Mouse (Mus musculus): Measurements from ENCODE around the gene Syn3. TPM values are rescaled to one million over a fixed set of nuclear protein-coding genes. Genes with fewer than 3 reads are reported as not detected.

The Syn3 gene
- polyA plus RNA-seq, 1 experiment from 2014 or later, result 24.8 TPM

DNA sequence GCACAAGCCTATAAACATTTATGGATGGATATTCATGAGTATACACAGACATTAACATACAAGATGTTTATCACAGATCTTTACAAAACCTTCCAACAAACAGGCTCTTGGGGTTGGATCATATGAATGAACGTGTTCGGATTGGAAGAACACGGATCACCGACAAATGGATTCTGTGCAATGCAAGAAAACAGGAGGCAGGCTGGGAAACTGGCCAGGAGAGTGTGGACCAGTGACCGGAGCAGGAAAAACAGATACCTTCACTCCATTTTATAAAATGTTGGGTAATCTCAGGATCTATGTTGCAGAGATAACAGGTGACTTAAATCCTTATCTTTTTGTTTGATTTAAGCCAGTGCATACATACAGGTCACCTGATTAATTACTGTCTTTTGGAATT is 178.5 kb downstream of the Syn3 start:
- no peak for ATAC-seq
- Histone ChIP-seq H3K4me1 (replicated peaks; ENCODE audit: control insufficient read depth, insufficient read depth, low read length) (peaks cover 28% of the 10 kb centered on the region), H3K4me3 (replicated peaks; ENCODE audit: low read length) (no peak overlapping the region), H3K9ac (replicated peaks; ENCODE audit: low read depth, low read length) (no peak overlapping the region), H3K4me2 (ENCODE audit: low read length) (no peak overlapping the region), H3K36me3 (ENCODE audit: control insufficient read depth, insufficient read depth) (no peaks in the 10 kb centered on the region), H3K27me3 (replicated peaks; ENCODE audit: control insufficient read depth, insufficient read depth, low read length) (no peaks in the 10 kb centered on the region), H3K9me3 (ENCODE audit: control insufficient read depth, low read length) (no peaks in the 10 kb centered on the region), H3K27ac (ENCODE audit: low read length) (no peak overlapping the region)
- 51% methylated on average over 5 of the region's 5 CpGs for WGBS

GRCm38 (mm10) chr10:86319526-86319925 is 179.2 kb downstream of the Syn3 start:
- Histone ChIP-seq H3K4me2 (ENCODE audit: low read length) (no peak overlapping the region), H3K27me3 (replicated peaks; ENCODE audit: control insufficient read depth, insufficient read depth, low read length) (no peaks in the 10 kb centered on the region), H3K36me3 (ENCODE audit: control insufficient read depth, insufficient read depth) (no peaks in the 10 kb centered on the region), H3K4me1 (replicated peaks; ENCODE audit: control insufficient read depth, insufficient read depth, low read length) (peaks cover 28% of the 10 kb centered on the region), H3K27ac (ENCODE audit: low read length) (no peak overlapping the region), H3K9me3 (ENCODE audit: control insufficient read depth, low read length) (no peaks in the 10 kb centered on the region), H3K9ac (replicated peaks; ENCODE audit: low read depth, low read length) (no peak overlapping the region), H3K4me3 (replicated peaks; ENCODE audit: low read length) (no peak overlapping the region)
- ATAC-seq, result no peak
- WGBS, result 9% methylated on average over 3 of the region's 3 CpGs

DNA sequence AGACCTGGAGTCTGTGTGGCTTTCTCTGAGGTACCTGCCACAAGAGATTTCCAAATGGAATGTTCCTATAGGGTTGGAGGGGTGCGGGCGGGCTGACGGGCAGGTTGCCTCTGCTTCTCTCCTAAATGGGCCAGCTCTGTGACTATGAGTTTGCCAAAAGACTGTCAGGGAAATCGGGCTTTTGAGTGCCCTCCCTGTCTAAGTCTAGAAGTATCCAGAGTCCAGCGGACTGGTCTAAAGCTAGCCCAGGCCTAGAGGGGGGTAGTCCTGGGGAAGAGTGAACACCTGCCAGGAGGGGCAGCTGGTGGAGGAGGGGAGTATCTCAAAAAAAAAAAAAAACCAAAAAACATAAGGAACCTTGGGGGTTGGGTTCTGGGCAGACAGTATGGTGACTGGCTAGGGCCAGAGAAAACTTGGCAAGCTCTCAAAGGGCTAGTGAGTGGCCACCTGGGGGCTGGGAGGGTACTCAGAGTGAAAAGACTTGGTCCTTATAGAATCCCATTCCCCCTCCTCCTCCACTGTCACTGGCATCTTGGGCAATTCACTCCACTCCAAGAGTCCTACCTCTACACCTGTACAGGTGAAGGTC is 180.1 kb downstream of the Syn3 start:
- no peak overlapping the region for H3K4me2 ChIP-seq (ENCODE audit: low read length)
- H3K9ac ChIP-seq (replicated peaks; ENCODE audit: low read depth, low read length), result no peak overlapping the region
- no peak overlapping the region for H3K4me3 ChIP-seq (replicated peaks; ENCODE audit: low read length)
- 53% methylated on average over 5 of the region's 5 CpGs for WGBS
- H3K9me3 ChIP-seq (ENCODE audit: control insufficient read depth, low read length), result no peaks in the 10 kb centered on the region
- no peaks in the 10 kb centered on the region for H3K36me3 ChIP-seq (ENCODE audit: control insufficient read depth, insufficient read depth)
- no peak for ATAC-seq
- H3K4me1 ChIP-seq (replicated peaks; ENCODE audit: control insufficient read depth, insufficient read depth, low read length), result peaks cover 28% of the 10 kb centered on the region
- H3K27ac ChIP-seq (ENCODE audit: low read length), result no peak overlapping the region
- H3K27me3 ChIP-seq (replicated peaks; ENCODE audit: control insufficient read depth, insufficient read depth, low read length), result no peaks in the 10 kb centered on the region

DNA sequence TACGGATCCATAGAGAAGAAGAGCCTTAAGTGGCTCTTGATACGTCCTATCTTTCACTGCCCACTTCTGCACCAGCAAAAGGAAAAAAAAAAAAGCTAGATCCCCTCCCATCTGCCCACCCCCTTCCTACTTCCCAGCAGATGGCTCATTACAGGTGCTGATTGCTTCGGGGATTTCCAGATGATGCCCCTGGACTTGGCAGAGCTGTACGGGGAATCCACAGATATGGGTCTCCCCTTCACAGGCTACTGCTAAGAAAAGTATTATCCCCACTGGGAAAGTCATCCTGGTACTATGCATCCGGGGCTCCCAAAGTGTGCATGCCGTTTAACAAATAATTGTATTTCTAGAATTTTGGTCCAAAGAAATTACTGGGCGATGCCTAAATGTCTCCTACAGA is 181.1 kb downstream of the Syn3 start:
- Histone ChIP-seq H3K36me3 (ENCODE audit: control insufficient read depth, insufficient read depth) (no peaks in the 10 kb centered on the region), H3K4me2 (ENCODE audit: low read length) (no peak overlapping the region), H3K4me1 (replicated peaks; ENCODE audit: control insufficient read depth, insufficient read depth, low read length) (peaks cover 28% of the 10 kb centered on the region), H3K4me3 (replicated peaks; ENCODE audit: low read length) (no peak overlapping the region), H3K9me3 (ENCODE audit: control insufficient read depth, low read length) (no peaks in the 10 kb centered on the region), H3K27ac (ENCODE audit: low read length) (no peak overlapping the region), H3K9ac (replicated peaks; ENCODE audit: low read depth, low read length) (no peak overlapping the region), H3K27me3 (replicated peaks; ENCODE audit: control insufficient read depth, insufficient read depth, low read length) (no peaks in the 10 kb centered on the region)
- 69% methylated on average over 7 of the region's 7 CpGs for WGBS
- peak; percentile 34; the same call in 1 of the 2 replicates for ATAC-seq

- Histone ChIP-seq H3K4me2 (ENCODE audit: low read length) (no peak overlapping the region), H3K27ac (ENCODE audit: low read length) (no peak overlapping the region), H3K9me3 (ENCODE audit: control insufficient read depth, low read length) (no peaks in the 10 kb centered on the region), H3K9ac (replicated peaks; ENCODE audit: low read depth, low read length) (no peak overlapping the region), H3K4me1 (replicated peaks; ENCODE audit: control insufficient read depth, insufficient read depth, low read length) (peaks cover 19% of the 10 kb centered on the region), H3K27me3 (replicated peaks; ENCODE audit: control insufficient read depth, insufficient read depth, low read length) (no peaks in the 10 kb centered on the region), H3K4me3 (replicated peaks; ENCODE audit: low read length) (no peak overlapping the region), H3K36me3 (ENCODE audit: control insufficient read depth, insufficient read depth) (no peaks in the 10 kb centered on the region)
- 0 out of 2 replicates have a peak, but pooled peaks have one; percentile 25 for ATAC-seq
- 43% methylated on average over 3 of the region's 3 CpGs for WGBS
Observed at GRCm38 (mm10) chr10:86315513-86315912, 183.2 kb downstream of the Syn3 start.

- Histone ChIP-seq H3K36me3 (ENCODE audit: control insufficient read depth, insufficient read depth) (no peaks in the 10 kb centered on the region), H3K27ac (ENCODE audit: low read length) (no peak overlapping the region), H3K4me2 (ENCODE audit: low read length) (no peak overlapping the region), H3K27me3 (replicated peaks; ENCODE audit: control insufficient read depth, insufficient read depth, low read length) (no peaks in the 10 kb centered on the region), H3K4me3 (replicated peaks; ENCODE audit: low read length) (no peak overlapping the region), H3K4me1 (replicated peaks; ENCODE audit: control insufficient read depth, insufficient read depth, low read length) (peaks cover 13% of the 10 kb centered on the region), H3K9ac (replicated peaks; ENCODE audit: low read depth, low read length) (no peak overlapping the region), H3K9me3 (ENCODE audit: control insufficient read depth, low read length) (no peaks in the 10 kb centered on the region)
- no peak for ATAC-seq
- WGBS, result 89% methylated on average over 1 of the region's 1 CpGs
Observed at GRCm38 (mm10) chr10:86313448-86313847, 185.2 kb downstream of the Syn3 start.

GRCm38 (mm10) chr10:86312976-86313375 is 185.7 kb downstream of the Syn3 start:
- Histone ChIP-seq H3K4me1 (replicated peaks; ENCODE audit: control insufficient read depth, insufficient read depth, low read length) (peaks cover 10% of the 10 kb centered on the region), H3K4me2 (ENCODE audit: low read length) (no peak overlapping the region), H3K9ac (replicated peaks; ENCODE audit: low read depth, low read length) (no peak overlapping the region), H3K36me3 (ENCODE audit: control insufficient read depth, insufficient read depth) (no peaks in the 10 kb centered on the region), H3K27me3 (replicated peaks; ENCODE audit: control insufficient read depth, insufficient read depth, low read length) (no peaks in the 10 kb centered on the region), H3K27ac (ENCODE audit: low read length) (no peak overlapping the region), H3K9me3 (ENCODE audit: control insufficient read depth, low read length) (no peaks in the 10 kb centered on the region), H3K4me3 (replicated peaks; ENCODE audit: low read length) (no peak overlapping the region)
- 93% methylated on average over 3 of the region's 3 CpGs for WGBS
- ATAC-seq, result no peak

DNA sequence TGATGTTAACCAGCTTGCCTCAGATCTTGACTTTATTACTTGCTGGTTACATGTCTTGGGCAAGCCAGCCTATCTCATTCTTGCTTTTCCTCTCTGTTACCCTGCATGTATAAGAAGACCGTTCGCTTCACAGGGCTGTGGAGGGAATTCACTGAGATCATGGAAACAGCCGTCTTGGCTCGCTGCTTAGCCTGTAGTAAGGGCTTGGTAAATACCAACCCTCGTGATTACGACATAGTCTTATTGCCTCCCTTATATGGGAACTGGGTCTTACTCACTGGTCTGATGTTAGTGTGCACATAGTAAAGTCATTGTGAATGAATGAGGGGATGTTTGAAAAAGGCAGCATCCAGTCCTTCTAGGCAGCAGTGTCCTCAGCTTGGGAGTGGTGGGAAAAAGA is 188.2 kb downstream of the Syn3 start:
- Histone ChIP-seq H3K36me3 (ENCODE audit: control insufficient read depth, insufficient read depth) (no peaks in the 10 kb centered on the region), H3K9ac (replicated peaks; ENCODE audit: low read depth, low read length) (no peak overlapping the region), H3K4me1 (replicated peaks; ENCODE audit: control insufficient read depth, insufficient read depth, low read length) (peaks cover under 1% of the 10 kb centered on the region), H3K27ac (ENCODE audit: low read length) (no peak overlapping the region), H3K4me2 (ENCODE audit: low read length) (no peak overlapping the region), H3K9me3 (ENCODE audit: control insufficient read depth, low read length) (no peaks in the 10 kb centered on the region), H3K27me3 (replicated peaks; ENCODE audit: control insufficient read depth, insufficient read depth, low read length) (no peaks in the 10 kb centered on the region), H3K4me3 (replicated peaks; ENCODE audit: low read length) (no peak overlapping the region)
- 81% methylated on average over 6 of the region's 6 CpGs for WGBS
- no peak for ATAC-seq

GRCm38 (mm10) chr10:86307235-86307634 is 191.5 kb downstream of the Syn3 start:
- Histone ChIP-seq H3K9me3 (ENCODE audit: control insufficient read depth, low read length) (no peaks in the 10 kb centered on the region), H3K4me3 (replicated peaks; ENCODE audit: low read length) (no peak overlapping the region), H3K36me3 (ENCODE audit: control insufficient read depth, insufficient read depth) (no peaks in the 10 kb centered on the region), H3K9ac (replicated peaks; ENCODE audit: low read depth, low read length) (no peak overlapping the region), H3K27ac (ENCODE audit: low read length) (no peak overlapping the region), H3K27me3 (replicated peaks; ENCODE audit: control insufficient read depth, insufficient read depth, low read length) (no peaks in the 10 kb centered on the region), H3K4me1 (replicated peaks; ENCODE audit: control insufficient read depth, insufficient read depth, low read length) (peaks cover 13% of the 10 kb centered on the region), H3K4me2 (ENCODE audit: low read length) (no peak overlapping the region)
- no peak for ATAC-seq
- WGBS, result 88% methylated on average over 4 of the region's 4 CpGs

DNA sequence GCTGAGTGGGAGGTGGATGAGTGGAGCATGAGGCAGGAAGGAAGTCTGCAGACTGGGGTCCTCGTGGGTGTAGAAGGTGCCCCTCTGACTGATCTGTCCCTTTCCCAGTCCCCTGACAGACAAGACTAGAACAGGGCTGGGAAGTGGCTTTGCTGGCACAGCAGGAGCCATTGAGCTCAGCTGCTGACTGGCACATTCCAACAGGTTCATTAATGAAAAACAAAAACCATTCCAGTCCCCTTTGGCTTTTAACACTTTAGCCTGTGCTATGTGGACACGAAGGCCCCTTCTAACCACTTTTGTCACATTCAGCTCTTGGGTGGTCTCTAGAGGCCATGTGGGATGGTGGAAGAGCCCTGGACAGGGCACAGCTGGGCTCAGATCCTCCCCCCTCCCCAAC is 194.1 kb downstream of the Syn3 start:
- Histone ChIP-seq H3K27ac (ENCODE audit: low read length) (no peak overlapping the region), H3K4me3 (replicated peaks; ENCODE audit: low read length) (no peak overlapping the region), H3K27me3 (replicated peaks; ENCODE audit: control insufficient read depth, insufficient read depth, low read length) (0 out of 2 replicates have a peak, but pooled peaks cover 3% of the 10 kb centered on the region), H3K4me1 (replicated peaks; ENCODE audit: control insufficient read depth, insufficient read depth, low read length) (peaks cover 31% of the 10 kb centered on the region), H3K36me3 (ENCODE audit: control insufficient read depth, insufficient read depth) (no peaks in the 10 kb centered on the region), H3K9me3 (ENCODE audit: control insufficient read depth, low read length) (no peaks in the 10 kb centered on the region), H3K4me2 (ENCODE audit: low read length) (no peak overlapping the region), H3K9ac (replicated peaks; ENCODE audit: low read depth, low read length) (no peak overlapping the region)
- 0% methylated on average over 2 of the region's 2 CpGs for WGBS
- no peak for ATAC-seq

All from forebrain, embryonic 16.5 days (tissue).